Mouse (Mus musculus) intestine, postnatal 0 days (tissue): ENCODE results near the gene Slc25a1. TPM values are rescaled to one million over a fixed set of nuclear protein-coding genes. Genes with fewer than 3 reads are reported as not detected.

Source experiments
- ATAC-seq: fragments of 200-750 bp; cut with Nextera tagmentation; 2 replicates; pipeline ENCODE4 v1.8.0; 2017; ENCODE audit warnings: mild to moderate bottlenecking, moderate TSS enrichment, moderate library complexity
- H3K27ac ChIP-seq: fragments of 300-500 bp; sonication (generic); 2 replicates; pipeline ENCODE4 v1.5.1; 2014; ENCODE audit warnings: mild to moderate bottlenecking, low read depth, low read length, moderate library complexity
- H3K27me3 ChIP-seq: fragments of 300-500 bp; sonication (generic); replicated peaks from 2 replicates; pipeline ENCODE4 v1.6.1; 2014; ENCODE audit warnings: low read length, mixed read lengths; ENCODE audit not compliant: control insufficient read depth, insufficient read depth
- H3K36me3 ChIP-seq: fragments of 300-500 bp; sonication (generic); 2 replicates; pipeline ENCODE4 v1.6.1; 2014; ENCODE audit warnings: mild to moderate bottlenecking, moderate library complexity; ENCODE audit not compliant: control insufficient read depth, insufficient read depth
- H3K4me1 ChIP-seq: fragments of 300-500 bp; sonication (generic); replicated peaks from 2 replicates; pipeline ENCODE4 v1.6.1; 2014; ENCODE audit warnings: antibody characterized with exemption, low read length, mixed read lengths; ENCODE audit not compliant: control insufficient read depth, insufficient read depth
- H3K4me2 ChIP-seq: fragments of 300-500 bp; sonication (generic); replicated peaks from 2 replicates; pipeline ENCODE4 v1.6.1; 2014; ENCODE audit warnings: low read depth, mild to moderate bottlenecking, moderate library complexity
- H3K4me3 ChIP-seq: fragments of 300-500 bp; sonication (generic); 2 replicates; pipeline ENCODE4 v1.5.1; 2014; ENCODE audit warnings: low read depth, low read length
- H3K9ac ChIP-seq: fragments of 300-500 bp; sonication (generic); 2 replicates; pipeline ENCODE4 v1.6.1; 2014; ENCODE audit warnings: mild to moderate bottlenecking, low read depth, low read length
- H3K9me3 ChIP-seq: fragments of 300-500 bp; sonication (generic); 2 replicates; pipeline ENCODE4 v1.6.1; 2016; ENCODE audit warnings: mixed run types; ENCODE audit not compliant: control insufficient read depth
- CTCF ChIP-seq: sonication (generic); IDR thresholded peaks from 2 replicates; pipeline ENCODE4 v1.5.1; 2016; ENCODE audit warnings: low read depth, mild to moderate bottlenecking, control low read depth, antibody characterized with exemption, moderate library complexity
- WGBS: fragments of 180-500 bp; shearing (Covaris S2); extraction: QIAGEN DNeasy Blood & Tissue Kit; methylation state at CpG from one replicate; pipeline ENCODE4 v1.1.7; 2014; 5-methylcytosine and 5-hydroxymethylcytosine counted together
- polyA plus RNA-seq: library from polyadenylated mRNA; unstranded; fragments of >200 nt; fragmentation: Nextera tagmentation; extraction: Ambion mirVana; gene quantifications from 2 replicates; pipeline ENCODE4 v1.2.1, GENCODE M21; 2015

Slc25a1 gene
- polyA plus RNA-seq, 1 experiment from 2014 or later, result 245 TPM

DNA sequence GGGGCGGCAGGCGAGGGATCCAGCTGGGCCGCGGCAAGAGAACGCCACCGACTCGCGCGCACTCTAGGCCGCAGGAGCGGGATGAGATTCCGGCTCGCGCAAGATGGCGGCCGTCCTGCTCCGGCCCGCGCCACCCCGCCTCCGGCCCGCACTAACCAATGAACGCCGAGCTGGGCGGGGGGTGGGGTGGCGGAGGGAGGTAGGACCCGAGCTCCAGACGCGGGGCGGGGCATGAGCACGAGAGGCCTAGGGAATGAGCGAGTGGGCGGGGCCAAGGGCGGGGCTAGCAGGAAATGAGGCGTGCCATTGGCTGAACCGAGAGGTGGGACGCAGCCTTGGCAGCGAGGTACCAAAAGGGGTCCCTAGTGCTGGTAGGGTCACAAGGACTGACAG is 36.5 kb downstream of the Slc25a1 start, which contains the start of gene Gm20518:
Gm20518 (minus strand) TSS at position 105 of the 393 bp plus-strand sequence.
- no peak for TF ChIP-seq CTCF
- no peaks in the 10 kb centered on the region for H3K9me3 ChIP-seq
- H3K9ac ChIP-seq, result peak within 1 kb of the TSS; percentile 78
- H3K4me1 ChIP-seq, result peaks cover 8% of the 10 kb centered on the region
- ATAC-seq, result peak; percentile 98
- 0% methylated on average over 37 of the region's 38 CpGs for WGBS
- no peaks in the 10 kb centered on the region for H3K27me3 ChIP-seq
- H3K36me3 ChIP-seq, result no peaks in the 10 kb centered on the region
- H3K27ac ChIP-seq, result peak within 1 kb of the TSS; percentile 92
- H3K4me3 ChIP-seq, result peak within 1 kb of the TSS; percentile 62
- H3K4me2 ChIP-seq, result peak within 1 kb of the TSS; percentile 74

DNA sequence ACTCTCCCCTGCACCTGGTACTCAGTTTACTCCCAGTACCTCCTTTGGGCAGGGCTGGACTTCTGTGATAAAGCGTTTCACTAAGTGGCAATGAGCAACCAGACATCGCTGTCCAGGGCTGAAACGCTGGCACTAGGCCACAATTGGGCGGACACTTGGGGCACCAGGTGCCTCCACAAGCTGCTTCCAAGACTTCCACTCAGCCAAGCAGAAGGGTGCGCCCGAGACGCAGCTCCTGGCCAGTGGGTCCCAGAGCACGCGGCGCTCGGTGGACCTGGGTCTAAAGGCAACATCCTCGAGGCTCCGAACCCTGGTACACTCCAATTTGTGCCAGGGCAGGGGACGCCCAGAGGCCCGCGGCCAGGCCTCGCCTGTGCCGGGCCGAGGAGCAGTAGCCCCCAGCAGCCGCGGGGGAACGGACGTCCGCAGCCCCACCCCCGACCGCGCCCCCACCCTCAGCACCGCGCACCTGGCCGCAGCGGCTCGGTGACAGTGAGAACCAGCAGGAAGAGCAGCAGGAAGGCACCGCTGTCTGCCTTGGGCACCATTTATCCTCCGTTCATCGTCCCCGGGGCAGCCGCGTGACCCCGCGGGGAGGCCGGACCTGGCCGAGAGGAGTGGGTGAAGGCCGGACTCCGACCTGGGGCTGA is 37.0 kb downstream of the Slc25a1 start:
- 0% methylated on average over 44 of the region's 44 CpGs for WGBS
- Histone ChIP-seq H3K27ac (peak overlapping the region; percentile 92), H3K4me1 (peaks cover 8% of the 10 kb centered on the region), H3K4me3 (peak overlapping the region; percentile 62), H3K4me2 (peak overlapping the region; percentile 74), H3K36me3 (no peaks in the 10 kb centered on the region), H3K27me3 (no peaks in the 10 kb centered on the region), H3K9ac (peak overlapping the region; percentile 78), H3K9me3 (no peaks in the 10 kb centered on the region)
- ATAC-seq, result peak; percentile 77
- no peak for TF ChIP-seq CTCF

DNA sequence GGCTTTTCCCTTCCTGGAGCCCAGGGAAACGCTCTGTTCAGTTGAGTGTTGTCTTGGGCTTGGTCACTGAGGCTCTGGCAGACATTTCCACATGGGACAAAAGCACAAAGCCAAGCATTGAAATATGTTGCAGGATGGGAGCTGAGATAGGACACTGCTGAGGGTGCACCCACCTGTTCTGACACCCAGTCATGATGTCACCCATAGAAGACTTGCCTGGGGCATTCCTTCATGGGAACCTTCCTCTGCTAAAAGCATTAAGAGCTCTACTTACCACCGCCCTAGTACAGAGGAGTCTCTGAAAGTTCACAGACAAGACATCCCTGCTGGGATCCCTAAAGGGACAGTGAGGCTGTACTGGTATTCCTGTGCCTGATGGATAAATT is 37.7 kb downstream of the Slc25a1 start:
- Histone ChIP-seq H3K9me3 (no peaks in the 10 kb centered on the region), H3K4me3 (peak overlapping the region; percentile 62), H3K36me3 (no peaks in the 10 kb centered on the region), H3K4me1 (peaks cover 8% of the 10 kb centered on the region), H3K4me2 (peak overlapping the region; percentile 74), H3K9ac (peak overlapping the region; percentile 78; the same call in 1 of the 2 replicates), H3K27ac (no peak overlapping the region), H3K27me3 (no peaks in the 10 kb centered on the region)
- TF ChIP-seq CTCF, result no peak
- no peak for ATAC-seq
- 28% methylated on average over 2 of the region's 2 CpGs for WGBS

DNA sequence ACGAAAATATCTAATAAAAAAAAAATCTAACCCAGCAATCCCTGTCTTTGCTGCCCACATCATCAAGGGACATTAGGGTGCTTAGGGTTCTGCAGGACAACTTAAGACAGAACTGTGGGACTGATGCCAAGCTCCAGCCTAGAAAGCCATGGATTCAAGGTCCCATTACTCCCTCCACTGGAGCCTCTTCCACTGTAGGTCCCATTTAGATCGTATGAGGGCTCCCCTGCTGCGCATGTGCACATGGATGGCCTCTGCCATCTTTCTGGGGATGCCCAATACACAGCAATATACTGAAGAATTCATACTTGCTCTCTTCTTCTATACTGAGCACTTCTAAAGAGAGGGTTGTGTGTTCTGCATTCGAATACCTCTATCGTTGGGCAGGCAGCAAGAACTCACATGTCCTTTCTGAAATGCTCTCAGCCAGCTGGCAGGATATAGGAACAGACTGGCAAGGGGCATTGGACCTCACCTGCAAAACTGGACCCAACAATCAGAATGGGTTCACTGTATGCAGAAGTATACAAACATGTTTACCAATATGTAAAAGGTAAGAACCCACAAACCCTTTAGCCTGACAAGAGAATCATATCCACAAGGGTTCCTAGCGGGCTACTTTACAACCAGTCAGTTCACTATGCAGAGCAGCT is 38.2 kb downstream of the Slc25a1 start:
- peak overlapping the region; percentile 62 for H3K4me3 ChIP-seq
- no peaks in the 10 kb centered on the region for H3K27me3 ChIP-seq
- H3K4me2 ChIP-seq, result peak overlapping the region; percentile 74
- no peaks in the 10 kb centered on the region for H3K9me3 ChIP-seq
- TF ChIP-seq CTCF, result no peak
- no peaks in the 10 kb centered on the region for H3K36me3 ChIP-seq
- H3K9ac ChIP-seq, result no peak overlapping the region
- peaks cover 8% of the 10 kb centered on the region for H3K4me1 ChIP-seq
- 79% methylated on average over 6 of the region's 6 CpGs for WGBS
- ATAC-seq, result no peak
- no peak overlapping the region for H3K27ac ChIP-seq

DNA sequence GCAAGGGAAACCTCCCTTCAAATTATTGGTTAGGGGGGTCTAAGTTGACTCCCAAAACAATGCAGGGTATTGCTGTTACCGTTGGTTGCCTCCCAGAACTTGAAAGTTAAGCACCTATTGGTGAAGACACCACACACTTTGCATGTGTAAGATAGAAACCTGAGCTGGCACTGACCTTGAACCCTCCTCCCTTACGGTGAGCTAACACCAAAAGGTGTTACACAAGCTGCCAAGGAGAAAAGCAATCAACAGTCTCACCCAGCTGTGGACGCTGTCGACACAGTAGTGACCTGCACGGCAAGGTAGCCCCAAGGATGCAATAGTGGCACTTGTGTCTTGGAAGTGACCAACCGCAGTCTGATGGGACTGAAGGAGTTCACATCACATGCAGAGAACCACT is 43.9 kb downstream of the Slc25a1 start:
- H3K9me3 ChIP-seq, result no peaks in the 10 kb centered on the region
- 60% methylated on average over 6 of the region's 6 CpGs for WGBS
- H3K9ac ChIP-seq, result no peak overlapping the region
- no peaks in the 10 kb centered on the region for H3K27me3 ChIP-seq
- H3K27ac ChIP-seq, result no peak overlapping the region
- H3K36me3 ChIP-seq, result 0 out of 2 replicates have a peak, but pooled peaks cover 9% of the 10 kb centered on the region
- H3K4me1 ChIP-seq, result no peaks in the 10 kb centered on the region
- ATAC-seq, result peak; percentile 31; the same call in 1 of the 2 replicates
- no peak overlapping the region for H3K4me3 ChIP-seq
- H3K4me2 ChIP-seq, result no peak overlapping the region
- TF ChIP-seq CTCF, result no peak

DNA sequence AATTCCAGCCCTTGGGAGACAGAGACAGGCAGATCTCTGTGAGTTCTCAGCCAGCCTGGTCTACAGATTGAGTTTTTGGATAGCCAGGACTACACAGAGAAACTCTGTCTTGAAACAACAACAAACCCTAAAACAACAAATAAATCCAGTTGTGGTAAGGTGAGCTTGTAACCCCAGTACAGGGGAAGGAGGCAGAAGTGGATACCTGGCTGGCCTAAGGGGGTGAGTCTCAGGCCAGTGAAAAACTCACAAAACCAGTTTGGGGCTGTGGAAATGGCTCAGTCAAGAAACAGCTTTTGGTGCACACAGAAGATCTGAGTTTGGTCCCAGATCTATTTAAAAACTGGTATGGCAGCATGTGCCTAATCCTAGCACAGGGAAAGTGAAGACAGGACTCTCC is 45.8 kb downstream of the Slc25a1 start:
- Histone ChIP-seq H3K4me1 (no peaks in the 10 kb centered on the region), H3K4me2 (no peak overlapping the region), H3K27ac (no peak overlapping the region), H3K27me3 (no peaks in the 10 kb centered on the region), H3K9me3 (no peaks in the 10 kb centered on the region), H3K4me3 (no peak overlapping the region), H3K9ac (no peak overlapping the region), H3K36me3 (peaks cover 9% of the 10 kb centered on the region; the same call in 1 of the 2 replicates)
- no peak for TF ChIP-seq CTCF
- ATAC-seq, result no peak
